Mouse (Mus musculus) embryonic fibroblast, embryonic 13.5 days (primary cell): ENCODE data around the gene Gm8882. TPM values are rescaled to one million over a fixed set of nuclear protein-coding genes. Genes with fewer than 3 reads are reported as not detected.
"Not testable (repeated sequence)": the region's sequence is repeated elsewhere in the genome, so short reads cannot be mapped to it uniquely, and the experiment has no call there.

ENCODE experiments used
- H3K27ac ChIP-seq: 2 replicates; pipeline ENCODE4 v1.5.1; 2012; ENCODE audit warnings: low read length, control low read depth, inconsistent platforms; ENCODE audit not compliant: insufficient read depth
- H3K4me1 ChIP-seq: 2 replicates; pipeline ENCODE4 v1.6.1; 2011; ENCODE audit warnings: low read length; ENCODE audit not compliant: control insufficient read depth, insufficient read depth
- H3K4me3 ChIP-seq: 2 replicates; pipeline ENCODE4 v1.5.1; 2011; ENCODE audit warnings: mild to moderate bottlenecking, control low read depth, low read length; ENCODE audit not compliant: insufficient read depth
- polyA plus RNA-seq: library from polyadenylated mRNA; stranded (reverse); fragments of >200 nt; gene quantifications from 2 replicates; pipeline ENCODE4 v1.2.4, GENCODE M21; 2011; ENCODE audit warnings: low read depth; ENCODE audit not compliant: missing spikeins, insufficient read length

The Gm8882 gene
- not detected in 2 replicates for polyA plus RNA-seq

DNA sequence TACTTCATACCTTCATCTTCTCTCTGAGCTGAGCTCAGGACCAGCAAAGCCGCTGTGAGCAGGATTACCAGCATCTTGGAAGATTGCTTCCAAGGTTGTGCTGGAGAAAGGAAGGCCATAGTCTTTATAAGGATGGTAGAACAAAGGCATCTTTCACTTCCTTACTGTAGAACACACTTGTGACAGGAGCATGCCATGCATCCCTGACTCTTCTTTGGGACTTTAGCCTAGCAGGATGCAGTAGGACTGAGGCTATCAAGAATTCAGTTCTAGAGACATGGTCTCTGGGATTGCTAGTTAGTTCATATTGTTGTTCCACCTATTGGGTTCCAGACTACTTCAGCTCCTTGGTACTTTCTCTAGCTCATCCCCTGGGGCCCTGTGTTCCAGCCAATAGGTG lies at the start of gene Gm8882:
Gm8882 (minus strand) TSS at position 101 of the 400 bp plus-strand sequence.
- not testable (repeated sequence) for H3K4me1 ChIP-seq, H3K4me3 ChIP-seq, H3K27ac ChIP-seq

DNA sequence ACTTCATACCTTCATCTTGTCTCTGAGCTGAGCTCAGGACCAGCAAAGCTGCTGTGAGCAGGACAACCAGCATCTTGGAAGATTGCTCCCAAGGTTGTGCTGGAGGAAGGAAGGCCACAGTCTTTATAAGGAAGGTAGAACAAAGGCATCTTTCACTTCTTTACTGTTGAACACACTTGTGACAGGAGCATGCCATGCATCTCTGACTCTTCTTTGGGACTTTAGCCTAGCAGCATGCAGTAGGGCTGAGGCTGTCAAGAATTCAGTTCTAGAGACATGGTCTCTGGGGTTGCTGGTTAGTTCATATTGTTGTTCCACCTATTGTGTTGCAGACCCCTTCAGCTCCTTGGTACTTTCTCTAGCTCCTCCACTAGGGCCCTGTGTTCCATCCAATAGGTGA lies 49.3 kb downstream of the Gm8882 start, which contains the start of gene Prpmp5:
Prpmp5 (minus strand) TSS at position 101 of the 400 bp plus-strand sequence.
- not testable (repeated sequence) for H3K4me1 ChIP-seq, H3K27ac ChIP-seq, H3K4me3 ChIP-seq

Other genes with a start within 250 kb of the Gm8882 start
- gene Prb1, start 153.6 kb downstream of the Gm8882 start, polyA plus RNA-seq: not detected in 2 replicates
- gene Prpmp5, start 49.4 kb downstream of the Gm8882 start, polyA plus RNA-seq: not detected in 2 replicates
- gene Prh1, start 205.7 kb upstream of the Gm8882 start, polyA plus RNA-seq: not detected in 2 replicates
- gene Prp2, start 231.8 kb upstream of the Gm8882 start, polyA plus RNA-seq: not detected in 2 replicates